Mouse (Mus musculus): ENCODE results near the gene Ypel3. TPM values are rescaled to one million over a fixed set of nuclear protein-coding genes. Genes with fewer than 3 reads are reported as not detected.
A peak's percentile ranks its signal among the peaks of the same experiment; 100 is the strongest.

The Ypel3 gene
- polyA plus RNA-seq, 1 experiment from 2014 or later: 218 TPM

GRCm38 (mm10) chr7:126760956-126761355 lies 15.8 kb upstream of the Ypel3 start:
- 87% methylated on average over 4 of the region's 4 CpGs for WGBS
- Histone ChIP-seq H3K4me1 (ENCODE audit: control insufficient read depth, insufficient read depth, low read length) (peaks cover 15% of the 10 kb centered on the region), H3K9me3 (ENCODE audit: control insufficient read depth, low read length) (no peaks in the 10 kb centered on the region), H3K27ac (replicated peaks; ENCODE audit: low read depth, low read length) (peak overlapping the region; percentile 87; the same call in 1 of the 2 replicates), H3K4me2 (ENCODE audit: low read length) (peak overlapping the region; percentile 88), H3K9ac (replicated peaks; ENCODE audit: low read length) (no peak overlapping the region), H3K4me3 (replicated peaks; ENCODE audit: low read depth, low read length) (peak overlapping the region; percentile 61), H3K27me3 (ENCODE audit: control insufficient read depth, insufficient read depth, low read length) (no peaks in the 10 kb centered on the region), H3K36me3 (ENCODE audit: control insufficient read depth, insufficient read depth, low read length) (peaks cover 38% of the 10 kb centered on the region)
- DNase-seq (no peak), ATAC-seq (ENCODE audit: low FRiP score, low TSS enrichment) (no peak)

DNA sequence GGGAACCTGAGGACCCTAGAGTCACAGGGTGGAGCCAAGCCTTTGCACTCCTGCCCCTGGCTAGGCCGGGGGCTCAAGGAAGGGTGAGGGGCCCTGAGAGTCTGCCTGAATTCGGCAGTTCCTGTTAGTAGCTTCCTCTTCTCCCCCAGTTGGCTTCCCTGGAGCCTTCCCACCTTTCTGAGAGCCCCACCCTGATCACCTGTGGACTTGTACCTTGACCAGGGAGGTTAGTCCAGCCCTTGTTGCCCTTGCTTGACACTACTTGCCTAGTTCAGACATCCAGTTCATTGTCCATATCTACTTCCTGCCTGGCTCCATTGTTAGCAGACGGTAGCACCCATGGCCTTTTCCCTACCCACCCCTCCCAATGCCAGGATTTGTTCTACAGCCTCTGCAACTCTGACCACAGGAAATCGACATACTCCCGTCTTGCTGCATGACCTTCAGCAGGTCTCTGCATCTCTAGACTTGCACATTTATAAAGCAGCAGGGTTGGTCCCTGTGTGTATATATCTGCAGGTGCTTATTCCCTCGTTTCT lies 15.2 kb upstream of the Ypel3 start:
- peak overlapping the region; percentile 88 for H3K4me2 ChIP-seq (ENCODE audit: low read length)
- no peak overlapping the region for H3K9ac ChIP-seq (replicated peaks; ENCODE audit: low read length)
- DNase-seq (no peak), ATAC-seq (ENCODE audit: low FRiP score, low TSS enrichment) (no peak)
- 83% methylated on average over 6 of the region's 6 CpGs for WGBS
- H3K36me3 ChIP-seq (ENCODE audit: control insufficient read depth, insufficient read depth, low read length): peaks cover 45% of the 10 kb centered on the region
- H3K27ac ChIP-seq (replicated peaks; ENCODE audit: low read depth, low read length): no peak overlapping the region
- no peaks in the 10 kb centered on the region for H3K27me3 ChIP-seq (ENCODE audit: control insufficient read depth, insufficient read depth, low read length)
- peaks cover 15% of the 10 kb centered on the region for H3K4me1 ChIP-seq (ENCODE audit: control insufficient read depth, insufficient read depth, low read length)
- no peaks in the 10 kb centered on the region for H3K9me3 ChIP-seq (ENCODE audit: control insufficient read depth, low read length)
- no peak overlapping the region for H3K4me3 ChIP-seq (replicated peaks; ENCODE audit: low read depth, low read length)

DNA sequence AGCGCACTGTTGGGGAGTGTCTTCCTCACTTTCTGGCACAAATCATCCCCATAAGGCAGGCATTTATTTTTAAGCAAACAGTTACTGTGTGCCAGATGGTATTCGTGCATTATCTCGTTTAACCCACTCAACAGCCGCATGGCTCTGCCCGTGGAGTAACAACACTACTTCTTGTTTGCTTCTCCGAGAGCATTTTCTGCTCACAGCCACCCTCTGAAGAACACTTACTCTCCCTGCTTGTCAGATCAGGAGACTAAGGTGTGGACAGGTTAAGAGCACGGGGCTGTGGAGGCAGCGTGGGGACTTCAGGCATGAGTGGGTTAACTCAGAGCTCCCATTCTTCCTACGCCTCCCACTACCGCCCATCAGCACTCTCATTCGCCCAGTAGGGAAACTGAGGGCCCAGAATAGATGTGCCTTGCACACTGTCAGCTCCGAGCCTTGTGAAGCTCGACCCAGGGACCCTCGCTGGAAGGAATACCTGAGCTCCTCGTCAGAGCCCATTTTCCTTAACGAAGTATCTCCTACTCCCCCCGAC lies 14.2 kb upstream of the Ypel3 start:
- peaks cover 54% of the 10 kb centered on the region for H3K36me3 ChIP-seq (ENCODE audit: control insufficient read depth, insufficient read depth, low read length)
- no peak overlapping the region for H3K9ac ChIP-seq (replicated peaks; ENCODE audit: low read length)
- peaks cover 15% of the 10 kb centered on the region for H3K4me1 ChIP-seq (ENCODE audit: control insufficient read depth, insufficient read depth, low read length)
- ATAC-seq (ENCODE audit: low FRiP score, low TSS enrichment): no peak
- no peaks in the 10 kb centered on the region for H3K9me3 ChIP-seq (ENCODE audit: control insufficient read depth, low read length)
- 74% methylated on average over 17 of the region's 17 CpGs for WGBS
- H3K4me2 ChIP-seq (ENCODE audit: low read length): peak overlapping the region; percentile 18; the same call in 1 of the 2 replicates
- H3K27ac ChIP-seq (replicated peaks; ENCODE audit: low read depth, low read length): no peak overlapping the region
- DNase-seq: no peak
- H3K27me3 ChIP-seq (ENCODE audit: control insufficient read depth, insufficient read depth, low read length): no peaks in the 10 kb centered on the region
- H3K4me3 ChIP-seq (replicated peaks; ENCODE audit: low read depth, low read length): no peak overlapping the region

- 94% methylated on average over 9 of the region's 9 CpGs for WGBS
- no peak for DNase-seq
- H3K36me3 ChIP-seq (ENCODE audit: control insufficient read depth, insufficient read depth, low read length): peaks cover 84% of the 10 kb centered on the region
These were observed 11.2 kb upstream of the Ypel3 start for GRCm38 (mm10) chr7:126765540-126765939.

GRCm38 (mm10) chr7:126766201-126766600 lies 10.6 kb upstream of the Ypel3 start, which contains the start of gene Gdpd3:
Gdpd3 (plus strand) TSS chr7:126766334.
- 91% methylated on average over 16 of the region's 16 CpGs for WGBS
- ATAC-seq (ENCODE audit: low FRiP score, low TSS enrichment): no peak

More at GRCm38 (mm10) chr7:126765540-126765939, 11.2 kb upstream of the Ypel3 start:
- Histone ChIP-seq H3K4me2 (ENCODE audit: low read length) (no peak overlapping the region), H3K4me1 (ENCODE audit: control insufficient read depth, insufficient read depth, low read length) (peaks cover 13% of the 10 kb centered on the region), H3K27ac (replicated peaks; ENCODE audit: low read depth, low read length) (no peak overlapping the region), H3K9ac (replicated peaks; ENCODE audit: low read length) (no peak overlapping the region), H3K9me3 (ENCODE audit: control insufficient read depth, low read length) (no peaks in the 10 kb centered on the region), H3K27me3 (ENCODE audit: control insufficient read depth, insufficient read depth, low read length) (no peaks in the 10 kb centered on the region), H3K4me3 (replicated peaks; ENCODE audit: low read depth, low read length) (no peak overlapping the region)
- no peak for ATAC-seq (ENCODE audit: low FRiP score, low TSS enrichment)

DNA sequence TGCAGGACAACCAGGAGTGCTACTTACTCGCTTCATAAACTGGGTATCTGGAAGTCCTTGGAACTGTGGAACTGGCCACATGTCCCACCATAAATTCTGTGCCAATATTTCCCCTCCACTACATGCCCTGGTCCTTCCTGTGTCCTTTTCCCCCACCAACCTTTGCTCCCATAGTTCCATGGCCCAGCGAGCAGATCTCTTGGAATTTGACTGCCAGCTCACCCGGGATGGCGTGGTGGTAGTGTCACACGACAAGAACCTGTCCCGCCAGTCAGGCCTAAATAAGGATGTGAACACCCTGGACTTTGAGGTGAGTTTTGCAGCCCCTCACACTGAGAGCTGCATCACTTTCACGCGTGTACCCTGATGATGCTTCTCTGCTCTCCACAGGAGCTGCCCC lies 9.8 kb upstream of the Ypel3 start:
- no peaks in the 10 kb centered on the region for H3K9me3 ChIP-seq (ENCODE audit: control insufficient read depth, low read length)
- ATAC-seq (ENCODE audit: low FRiP score, low TSS enrichment) (no peak), DNase-seq (no peak)
- no peak overlapping the region for H3K9ac ChIP-seq (replicated peaks; ENCODE audit: low read length)
- 95% methylated on average over 8 of the region's 8 CpGs for WGBS
- H3K27me3 ChIP-seq (ENCODE audit: control insufficient read depth, insufficient read depth, low read length): no peaks in the 10 kb centered on the region
- H3K4me2 ChIP-seq (ENCODE audit: low read length): no peak overlapping the region
- peaks cover 87% of the 10 kb centered on the region for H3K36me3 ChIP-seq (ENCODE audit: control insufficient read depth, insufficient read depth, low read length)
- no peak overlapping the region for H3K4me3 ChIP-seq (replicated peaks; ENCODE audit: low read depth, low read length)
- H3K27ac ChIP-seq (replicated peaks; ENCODE audit: low read depth, low read length): no peak overlapping the region
- no peaks in the 10 kb centered on the region for H3K4me1 ChIP-seq (ENCODE audit: control insufficient read depth, insufficient read depth, low read length)

More at GRCm38 (mm10) chr7:126766201-126766600, 10.6 kb upstream of the Ypel3 start, which contains the start of gene Gdpd3:
- Histone ChIP-seq H3K9me3 (ENCODE audit: control insufficient read depth, low read length) (no peaks in the 10 kb centered on the region), H3K9ac (replicated peaks; ENCODE audit: low read length) (no peak within 1 kb of the TSS), H3K36me3 (ENCODE audit: control insufficient read depth, insufficient read depth, low read length) (peaks cover 89% of the 10 kb centered on the region), H3K27me3 (ENCODE audit: control insufficient read depth, insufficient read depth, low read length) (no peaks in the 10 kb centered on the region), H3K4me2 (ENCODE audit: low read length) (no peak within 1 kb of the TSS), H3K4me3 (replicated peaks; ENCODE audit: low read depth, low read length) (no peak within 1 kb of the TSS), H3K4me1 (ENCODE audit: control insufficient read depth, insufficient read depth, low read length) (peaks cover 6% of the 10 kb centered on the region), H3K27ac (replicated peaks; ENCODE audit: low read depth, low read length) (no peak within 1 kb of the TSS)
- no peak for DNase-seq

DNA sequence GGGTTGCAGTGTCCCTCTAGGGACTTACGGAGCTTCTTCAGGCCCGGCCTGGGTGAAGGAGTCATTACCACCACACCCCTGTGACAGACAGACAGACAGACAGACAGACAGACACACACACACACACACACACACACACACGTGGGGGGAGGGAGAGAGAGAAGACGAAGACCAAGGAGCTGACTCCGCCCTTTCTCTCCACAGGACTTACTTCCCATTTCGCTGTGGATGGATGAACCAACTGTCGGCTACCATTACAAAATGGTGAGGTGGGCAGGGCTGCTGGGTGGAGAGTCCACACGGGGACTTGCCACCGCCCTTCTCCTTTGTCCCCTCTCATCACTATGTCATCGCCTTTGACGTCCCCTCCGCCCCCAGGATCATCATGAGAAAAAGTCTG lies 6.0 kb upstream of the Ypel3 start:
- no peak overlapping the region for H3K4me3 ChIP-seq (replicated peaks; ENCODE audit: low read depth, low read length)
- H3K4me2 ChIP-seq (ENCODE audit: low read length): no peak overlapping the region
- ATAC-seq (ENCODE audit: low FRiP score, low TSS enrichment): no peak
- no peak overlapping the region for H3K27ac ChIP-seq (replicated peaks; ENCODE audit: low read depth, low read length)
- DNase-seq: no peak
- no peak overlapping the region for H3K9ac ChIP-seq (replicated peaks; ENCODE audit: low read length)
- peaks cover 2% of the 10 kb centered on the region; the same call in 1 of the 2 replicates for H3K4me1 ChIP-seq (ENCODE audit: control insufficient read depth, insufficient read depth, low read length)
- peaks cover 66% of the 10 kb centered on the region for H3K36me3 ChIP-seq (ENCODE audit: control insufficient read depth, insufficient read depth, low read length)
- H3K27me3 ChIP-seq (ENCODE audit: control insufficient read depth, insufficient read depth, low read length): no peaks in the 10 kb centered on the region
- 85% methylated on average over 12 of the region's 12 CpGs for WGBS
- no peaks in the 10 kb centered on the region for H3K9me3 ChIP-seq (ENCODE audit: control insufficient read depth, low read length)

- ATAC-seq (ENCODE audit: low FRiP score, low TSS enrichment): no peak
- Histone ChIP-seq H3K4me1 (ENCODE audit: control insufficient read depth, insufficient read depth, low read length) (peaks cover 22% of the 10 kb centered on the region), H3K4me2 (ENCODE audit: low read length) (no peak overlapping the region), H3K9ac (replicated peaks; ENCODE audit: low read length) (no peak overlapping the region), H3K4me3 (replicated peaks; ENCODE audit: low read depth, low read length) (no peak overlapping the region), H3K36me3 (ENCODE audit: control insufficient read depth, insufficient read depth, low read length) (peaks cover 43% of the 10 kb centered on the region), H3K9me3 (ENCODE audit: control insufficient read depth, low read length) (no peaks in the 10 kb centered on the region), H3K27ac (replicated peaks; ENCODE audit: low read depth, low read length) (no peak overlapping the region), H3K27me3 (ENCODE audit: control insufficient read depth, insufficient read depth, low read length) (no peaks in the 10 kb centered on the region)
- DNase-seq: no peak
- WGBS: 93% methylated on average over 2 of the region's 2 CpGs
These were observed 3.4 kb upstream of the Ypel3 start for GRCm38 (mm10) chr7:126773351-126773750.

GRCm38 (mm10) chr7:126774463-126774862 lies 2.3 kb upstream of the Ypel3 start:
- Histone ChIP-seq H3K4me3 (replicated peaks; ENCODE audit: low read depth, low read length) (no peak overlapping the region), H3K9ac (replicated peaks; ENCODE audit: low read length) (no peak overlapping the region), H3K36me3 (ENCODE audit: control insufficient read depth, insufficient read depth, low read length) (peaks cover 37% of the 10 kb centered on the region), H3K27ac (replicated peaks; ENCODE audit: low read depth, low read length) (no peak overlapping the region), H3K9me3 (ENCODE audit: control insufficient read depth, low read length) (no peaks in the 10 kb centered on the region), H3K4me1 (ENCODE audit: control insufficient read depth, insufficient read depth, low read length) (peaks cover 22% of the 10 kb centered on the region), H3K27me3 (ENCODE audit: control insufficient read depth, insufficient read depth, low read length) (no peaks in the 10 kb centered on the region), H3K4me2 (ENCODE audit: low read length) (no peak overlapping the region)
- ATAC-seq (ENCODE audit: low FRiP score, low TSS enrichment) (no peak), DNase-seq (no peak)
- WGBS: 93% methylated on average over 2 of the region's 2 CpGs

Data from midbrain, embryonic 14.5 days (tissue).